Mouse (Mus musculus) liver (tissue): ENCODE data around the gene Auts2.

Experiments
- DNase-seq: peaks from one replicate; pipeline ENCODE4 v3.0.0-alpha.2; 2020; ENCODE audit warnings: mixed read lengths

Gene Auts2

DNA sequence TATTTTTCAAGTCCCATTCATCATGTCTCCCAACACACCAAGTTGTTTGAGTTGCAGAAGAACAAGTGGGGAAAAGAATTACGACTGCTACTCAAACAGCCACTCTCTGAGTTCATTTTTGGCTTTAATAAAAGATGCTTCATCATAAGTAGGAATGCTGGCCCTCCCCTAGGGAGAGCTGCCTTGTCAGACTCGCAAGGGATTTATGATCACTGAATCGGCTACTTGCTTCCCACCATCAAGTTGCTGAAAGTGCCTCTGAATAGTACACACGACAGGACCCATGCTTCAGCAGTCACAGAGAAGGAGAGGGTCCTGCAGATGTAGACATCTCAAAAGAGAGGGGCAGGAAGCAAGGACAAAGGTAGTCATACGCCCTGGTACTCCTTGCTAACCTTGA, 162.9 kb downstream of the Auts2 start:
- DNase-seq: no peak

GRCm38 (mm10) chr5:132378977-132379376, 164.2 kb downstream of the Auts2 start:
- no peak for DNase-seq

DNA sequence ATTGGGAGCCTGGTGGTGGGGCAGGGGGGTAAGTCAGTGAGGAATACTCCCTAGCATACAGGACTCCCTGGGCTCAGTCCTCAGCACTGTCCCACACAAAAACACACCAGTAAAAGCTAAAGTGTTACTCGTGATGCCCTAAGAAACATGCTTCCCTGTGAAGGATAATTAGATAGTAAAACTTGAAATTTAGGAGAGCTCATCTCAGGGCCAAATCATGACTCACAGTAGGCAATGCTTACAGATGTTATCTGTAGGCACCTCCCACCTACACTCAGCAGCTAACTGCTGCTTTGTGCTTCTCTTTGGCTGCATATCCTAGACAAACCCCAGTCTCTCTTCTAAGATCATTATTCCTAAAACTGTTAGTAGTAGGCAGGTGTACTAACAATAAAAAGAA, 168.0 kb downstream of the Auts2 start:
- DNase-seq: no peak

DNA sequence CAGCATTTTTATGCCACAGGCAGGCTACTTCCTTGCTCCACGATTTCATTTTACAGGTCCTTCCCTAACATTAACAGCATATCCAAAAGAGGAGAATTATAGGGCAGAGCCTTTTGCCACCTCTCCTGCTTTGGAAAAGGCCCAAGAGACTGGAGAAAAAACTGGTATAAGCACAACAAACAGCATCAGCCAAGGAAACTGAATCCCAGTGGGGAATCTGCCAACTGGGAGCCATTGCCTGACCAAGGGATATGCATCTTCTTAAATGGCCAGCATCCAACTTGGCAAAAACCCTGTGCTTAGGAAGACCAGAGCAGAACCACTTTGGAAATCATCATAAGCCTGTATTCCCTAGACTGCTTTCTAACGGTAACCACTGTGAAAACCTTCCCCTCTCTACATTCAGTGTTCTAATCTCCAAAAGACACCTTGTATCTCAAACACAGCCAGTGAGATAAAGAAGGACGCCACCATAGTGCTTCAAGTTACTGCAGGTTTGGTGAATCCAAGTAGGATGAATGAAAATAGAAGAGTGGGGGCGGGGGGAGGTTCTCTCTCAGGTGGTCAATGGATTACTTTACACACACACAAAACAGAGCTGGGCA, 169.6 kb downstream of the Auts2 start:
- no peak for DNase-seq

GRCm38 (mm10) chr5:132372605-132373004, 170.5 kb downstream of the Auts2 start:
- no peak for DNase-seq

- no peak for DNase-seq
Observed at GRCm38 (mm10) chr5:132368678-132369088, 174.5 kb downstream of the Auts2 start.

- no peak for DNase-seq
Observed at GRCm38 (mm10) chr5:132361276-132361675, 181.9 kb downstream of the Auts2 start.

DNA sequence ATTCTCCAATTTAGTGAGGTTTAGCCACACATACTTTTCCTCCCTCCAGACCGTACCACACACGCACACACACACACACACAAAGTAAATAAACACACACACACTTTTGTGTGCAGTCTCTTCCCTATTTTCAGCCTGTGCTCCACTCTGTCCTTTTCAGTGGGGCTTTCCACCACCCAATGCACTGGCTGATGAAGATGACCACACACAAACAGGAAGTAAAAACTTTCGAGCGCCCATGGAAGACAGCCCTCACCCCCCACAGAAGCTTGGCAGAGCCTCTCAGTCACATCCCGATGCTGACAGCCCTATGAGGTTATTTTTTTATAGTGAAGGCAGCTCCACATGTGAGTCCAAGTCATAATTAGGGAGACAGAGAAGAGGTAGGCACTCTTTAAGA, 185.4 kb downstream of the Auts2 start:
- DNase-seq: no peak

GRCm38 (mm10) chr5:132355935-132356334, 187.2 kb downstream of the Auts2 start:
- no peak for DNase-seq

- DNase-seq: no peak
Observed at GRCm38 (mm10) chr5:132352437-132352836, 190.7 kb downstream of the Auts2 start.

- DNase-seq: no peak
Observed at GRCm38 (mm10) chr5:132351139-132351538, 192.0 kb downstream of the Auts2 start.

GRCm38 (mm10) chr5:132341315-132341714, 201.8 kb downstream of the Auts2 start:
- DNase-seq: no peak

GRCm38 (mm10) chr5:132337677-132338076, 205.5 kb downstream of the Auts2 start:
- DNase-seq: no peak

DNA sequence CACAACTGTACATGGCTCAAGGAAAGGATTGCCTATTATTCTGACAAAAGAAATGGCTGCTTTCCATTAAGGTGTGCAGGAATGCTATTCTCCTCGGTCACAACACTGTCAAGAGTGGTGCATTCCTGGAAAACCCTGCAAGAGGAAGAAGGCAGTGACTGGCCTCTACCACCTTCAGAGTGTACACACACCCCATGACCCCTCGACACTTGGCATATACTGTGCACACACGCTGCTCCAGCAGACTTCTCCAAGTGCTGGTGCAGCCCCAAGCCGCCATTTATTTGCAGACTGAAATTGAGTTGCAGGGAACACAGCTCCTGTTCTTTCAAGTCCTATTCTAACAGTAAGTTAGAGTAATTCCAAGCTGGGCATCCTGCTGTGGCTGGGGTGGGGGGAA, 207.4 kb downstream of the Auts2 start:
- DNase-seq: no peak

- no peak for DNase-seq
Observed at GRCm38 (mm10) chr5:132334796-132335195, 208.3 kb downstream of the Auts2 start.

DNA sequence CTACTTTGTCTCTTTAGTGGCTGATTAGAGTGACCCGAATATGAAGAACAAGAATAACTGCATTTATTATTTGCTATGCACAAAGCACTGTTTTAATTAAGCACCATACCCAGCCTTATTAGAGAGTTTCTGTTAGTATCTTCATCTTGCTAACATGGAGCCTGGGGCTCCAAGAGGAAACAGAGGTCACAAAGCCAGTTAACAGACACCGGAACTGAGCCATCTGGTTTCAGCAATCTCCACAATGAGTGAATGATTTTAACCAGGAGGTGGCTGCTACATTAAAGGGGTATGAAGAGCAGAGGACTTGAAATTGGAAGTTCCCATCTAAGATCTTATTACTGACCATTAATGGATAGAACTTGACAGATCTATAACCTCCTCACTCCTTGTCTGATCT, 209.4 kb downstream of the Auts2 start:
- no peak for DNase-seq

DNA sequence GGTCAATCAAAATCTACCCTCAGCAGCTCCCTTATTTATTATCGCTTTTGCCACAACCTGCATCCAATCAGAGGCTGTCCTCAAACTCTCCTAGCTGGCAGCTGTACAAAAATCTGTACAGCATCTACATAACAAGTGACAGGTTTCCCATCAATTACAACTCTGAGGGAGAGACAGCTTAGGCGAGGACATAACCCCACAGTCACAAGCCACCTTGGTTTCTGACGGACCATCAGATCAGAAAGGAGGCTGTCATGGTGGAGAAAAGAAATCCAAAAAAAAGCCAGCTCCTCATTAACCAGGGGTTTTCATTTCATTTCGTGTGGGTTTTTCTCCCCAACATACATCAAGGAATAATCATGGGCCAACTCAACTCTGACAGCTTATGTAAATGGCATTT, 210.6 kb downstream of the Auts2 start:
- DNase-seq: no peak

GRCm38 (mm10) chr5:132329171-132329936, 213.8 kb downstream of the Auts2 start:
- no peak for DNase-seq

DNA sequence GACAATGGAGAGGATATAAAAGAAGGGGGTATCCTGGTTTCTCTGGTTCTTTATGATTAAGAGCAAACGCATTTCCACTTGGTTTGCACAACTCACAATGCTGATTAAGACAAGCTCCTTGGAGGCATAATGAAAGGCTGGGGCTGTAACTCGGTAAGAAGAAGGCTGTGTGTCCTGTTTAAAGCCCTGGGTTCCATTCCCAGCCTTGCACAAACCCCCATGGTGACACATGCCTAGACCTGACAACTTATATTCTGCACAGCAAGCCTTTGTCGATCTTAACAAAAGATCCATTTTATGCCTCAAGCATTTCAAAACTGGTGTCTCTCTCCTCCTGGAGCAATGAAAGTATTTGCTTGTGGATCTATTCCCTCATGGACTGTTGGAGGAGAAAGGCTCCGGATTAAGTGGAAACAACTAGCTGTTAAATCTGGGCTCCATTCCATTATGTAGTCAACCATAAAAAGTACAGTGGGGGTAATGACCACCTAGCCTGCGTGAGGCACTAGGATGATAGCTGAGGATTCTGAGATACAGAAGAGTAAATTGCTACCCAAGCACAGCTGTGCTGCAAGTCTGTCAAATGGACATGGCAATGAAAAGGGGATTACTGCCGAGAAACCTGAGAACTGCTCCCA, 218.8 kb downstream of the Auts2 start:
- DNase-seq: no peak

- DNase-seq: no peak
Observed at GRCm38 (mm10) chr5:132323608-132324007, 219.5 kb downstream of the Auts2 start.

DNA sequence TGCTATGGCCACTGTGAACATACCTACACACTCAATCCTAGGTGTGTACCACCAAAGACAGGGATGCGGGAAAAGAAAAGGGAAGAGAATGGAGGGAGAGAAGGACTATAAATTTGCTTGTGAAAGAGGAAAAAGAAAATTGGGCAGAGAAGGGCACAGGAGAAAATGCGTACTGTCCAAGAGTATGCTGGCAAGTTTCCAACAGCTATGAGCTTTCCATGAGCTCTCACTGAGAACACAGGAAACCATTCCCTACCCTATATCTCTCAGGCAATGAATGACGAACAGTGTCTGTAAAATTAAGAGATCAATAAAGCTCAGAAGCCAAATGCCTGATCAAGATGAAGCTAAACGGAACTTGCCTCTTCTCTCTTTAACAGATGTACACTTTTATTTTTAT, 220.2 kb downstream of the Auts2 start:
- no peak for DNase-seq

DNA sequence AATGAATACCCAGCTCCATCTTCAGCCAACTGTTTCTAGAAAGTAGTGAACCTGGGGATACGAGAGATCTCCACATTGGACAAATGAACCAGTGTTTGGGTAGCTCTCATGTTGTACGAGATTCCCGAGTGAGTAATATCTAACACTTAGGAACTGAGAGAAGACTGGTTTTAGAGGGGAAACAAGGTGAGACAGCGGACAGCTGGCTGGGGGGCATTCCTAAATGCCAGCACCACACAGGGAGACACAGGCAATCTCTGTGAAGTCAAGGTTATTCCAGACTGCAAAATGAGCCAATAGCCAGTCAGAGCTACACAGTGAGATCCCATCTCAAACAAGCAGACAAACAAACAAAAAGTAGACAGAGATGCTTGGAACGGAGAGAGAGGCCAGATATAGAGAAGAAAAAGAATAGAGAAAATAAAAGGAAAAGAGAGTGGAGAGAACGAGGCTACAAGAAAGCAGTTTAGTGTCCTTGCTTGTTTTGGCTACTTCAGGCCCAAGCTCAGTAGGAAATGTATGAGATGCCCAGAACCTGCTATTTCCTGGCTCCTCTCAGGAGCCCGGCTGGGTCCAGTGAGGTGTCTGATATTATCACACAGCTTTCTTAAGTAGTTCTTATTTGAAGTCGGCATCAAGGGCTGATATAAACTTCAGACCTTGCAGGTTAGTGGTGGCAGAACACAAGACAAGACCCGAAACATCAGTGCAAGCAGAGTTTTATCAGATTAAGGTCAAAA, 224.9 kb downstream of the Auts2 start:
- DNase-seq: no peak

GRCm38 (mm10) chr5:132316897-132317296, 226.2 kb downstream of the Auts2 start:
- no peak for DNase-seq

DNA sequence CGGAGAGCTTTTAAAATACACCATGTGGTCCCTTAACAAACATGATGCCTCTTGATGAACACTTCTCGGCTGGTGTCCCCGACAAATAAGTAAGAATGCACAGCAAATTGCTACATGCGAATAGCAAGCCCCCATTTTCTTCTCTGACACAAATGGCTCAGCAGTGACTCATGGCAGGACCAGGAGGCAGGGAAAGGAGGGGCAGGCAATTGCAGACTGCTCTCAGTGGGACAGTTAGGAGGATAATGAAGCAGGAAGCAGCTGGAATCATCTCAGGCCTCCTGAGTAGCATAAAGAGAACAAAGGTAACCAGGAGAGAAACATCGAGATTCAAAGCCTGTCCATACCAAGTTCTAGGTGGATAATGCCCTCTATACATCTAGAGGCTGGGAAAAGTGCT, 228.8 kb downstream of the Auts2 start:
- no peak for DNase-seq
